Mouse (Mus musculus): Measurements from ENCODE around the gene Papss2.

Gene Papss2

GRCm38 (mm10) chr19:32601033-32601770, 5.6 kb downstream of the Papss2 start:
- DNase-seq: no peak

- DNase-seq: no peak
Observed at GRCm38 (mm10) chr19:32603466-32603865, 7.9 kb downstream of the Papss2 start.

- DNase-seq: no peak
Observed at GRCm38 (mm10) chr19:32604127-32604526, 8.5 kb downstream of the Papss2 start.

GRCm38 (mm10) chr19:32604563-32605252, 9.1 kb downstream of the Papss2 start:
- no peak for DNase-seq

- DNase-seq: no peak
Observed at GRCm38 (mm10) chr19:32606227-32606827, 10.7 kb downstream of the Papss2 start.

GRCm38 (mm10) chr19:32607036-32607435, 11.4 kb downstream of the Papss2 start:
- no peak for DNase-seq

- DNase-seq: no peak
Observed at GRCm38 (mm10) chr19:32611386-32612092, 15.9 kb downstream of the Papss2 start.

GRCm38 (mm10) chr19:32614046-32614771, 18.6 kb downstream of the Papss2 start:
- DNase-seq: no peak

- no peak for DNase-seq
Observed at GRCm38 (mm10) chr19:32614772-32615099, 19.1 kb downstream of the Papss2 start.

GRCm38 (mm10) chr19:32616646-32617045, 21.1 kb downstream of the Papss2 start:
- no peak for DNase-seq

- no peak for DNase-seq
Observed at GRCm38 (mm10) chr19:32619739-32620138, 24.1 kb downstream of the Papss2 start.

GRCm38 (mm10) chr19:32620859-32621445, 25.4 kb downstream of the Papss2 start:
- DNase-seq: no peak

GRCm38 (mm10) chr19:32622142-32622541, 26.6 kb downstream of the Papss2 start:
- no peak for DNase-seq

GRCm38 (mm10) chr19:32626768-32627331, 31.3 kb downstream of the Papss2 start:
- DNase-seq: no peak

GRCm38 (mm10) chr19:32627631-32628030, 32.0 kb downstream of the Papss2 start:
- no peak for DNase-seq

- DNase-seq: no peak
Observed at GRCm38 (mm10) chr19:32628572-32629132, 33.1 kb downstream of the Papss2 start.

- DNase-seq: no peak
Observed at GRCm38 (mm10) chr19:32634916-32635315, 39.3 kb downstream of the Papss2 start.

- DNase-seq: peak; percentile 15
Observed at GRCm38 (mm10) chr19:32637357-32638275, 42.0 kb downstream of the Papss2 start.

GRCm38 (mm10) chr19:32638276-32638903, 42.8 kb downstream of the Papss2 start:
- no peak for DNase-seq

- no peak for DNase-seq
Observed at GRCm38 (mm10) chr19:32641535-32641934, 45.9 kb downstream of the Papss2 start.
